Mouse (Mus musculus) frontal cortex, postnatal 25 days (tissue): ENCODE measurements at regions not wholly inside any gene's neighbourhood (a gene's known extent, or its start where the extent isn't known, plus 50 kb on each side); places are given as distances from the start of the nearest gene placed in this dataset.

Experiments used
- DNase-seq, 2 experiments: peaks; one replicate each; pipeline ENCODE4 v3.0.0; 2022; ENCODE audit warnings: low spot score in 2 of 2

GRCm38 (mm10) chr10:44646615-44647014 lies 118.3 kb upstream of the Prdm1 start:
- DNase-seq, result no peak

GRCm38 (mm10) chr10:44641616-44642015 lies 113.3 kb upstream of the Prdm1 start:
- no peak for DNase-seq

- no peak for DNase-seq
These were observed 112.3 kb upstream of the Prdm1 start for GRCm38 (mm10) chr10:44640620-44641019.

- no peak for DNase-seq
These were observed 110.4 kb upstream of the Prdm1 start for GRCm38 (mm10) chr10:44638678-44639077.

GRCm38 (mm10) chr10:44636786-44637185 lies 108.5 kb upstream of the Prdm1 start:
- no peak for DNase-seq

GRCm38 (mm10) chr10:44636061-44636460 lies 107.8 kb upstream of the Prdm1 start:
- no peak for DNase-seq

- no peak for DNase-seq
These were observed 103.3 kb upstream of the Prdm1 start for GRCm38 (mm10) chr10:44631584-44631983.

- no peak for DNase-seq
These were observed 102.2 kb upstream of the Prdm1 start for GRCm38 (mm10) chr10:44630485-44630884.

- DNase-seq, result no peak
These were observed 100.1 kb upstream of the Prdm1 start for GRCm38 (mm10) chr10:44628387-44628786.

GRCm38 (mm10) chr10:44627431-44627830 lies 99.1 kb upstream of the Prdm1 start:
- DNase-seq, result no peak

GRCm38 (mm10) chr10:44625521-44625920 lies 97.2 kb upstream of the Prdm1 start:
- no peak for DNase-seq

GRCm38 (mm10) chr10:44615586-44615985 lies 87.3 kb upstream of the Prdm1 start:
- DNase-seq, result no peak

- DNase-seq, result no peak
These were observed 84.3 kb upstream of the Prdm1 start for GRCm38 (mm10) chr10:44612571-44612970.

- no peak for DNase-seq
These were observed 83.1 kb upstream of the Prdm1 start for GRCm38 (mm10) chr10:44611399-44611798.

GRCm38 (mm10) chr10:44609187-44609586 lies 80.9 kb upstream of the Prdm1 start:
- DNase-seq, result no peak

- no peak for DNase-seq
These were observed 79.1 kb upstream of the Prdm1 start for GRCm38 (mm10) chr10:44607334-44607851.

- no peak for DNase-seq
These were observed 76.2 kb upstream of the Prdm1 start for GRCm38 (mm10) chr10:44604512-44604911.

GRCm38 (mm10) chr10:44603461-44603860 lies 75.2 kb upstream of the Prdm1 start:
- DNase-seq, result no peak

- DNase-seq, result no peak
These were observed 73.2 kb upstream of the Prdm1 start for GRCm38 (mm10) chr10:44601550-44601949.

GRCm38 (mm10) chr10:44599964-44600334 lies 71.6 kb upstream of the Prdm1 start:
- DNase-seq, result no peak

- no peak for DNase-seq
These were observed 71.1 kb upstream of the Prdm1 start for GRCm38 (mm10) chr10:44599331-44599963.

GRCm38 (mm10) chr10:44598615-44599014 lies 70.3 kb upstream of the Prdm1 start:
- DNase-seq, result no peak

- DNase-seq, result no peak
These were observed 67.6 kb upstream of the Prdm1 start for GRCm38 (mm10) chr10:44595932-44596331.

- no peak for DNase-seq
These were observed 61.5 kb upstream of the Prdm1 start for GRCm38 (mm10) chr10:44589842-44590241.
